In the genomic region with DNA sequence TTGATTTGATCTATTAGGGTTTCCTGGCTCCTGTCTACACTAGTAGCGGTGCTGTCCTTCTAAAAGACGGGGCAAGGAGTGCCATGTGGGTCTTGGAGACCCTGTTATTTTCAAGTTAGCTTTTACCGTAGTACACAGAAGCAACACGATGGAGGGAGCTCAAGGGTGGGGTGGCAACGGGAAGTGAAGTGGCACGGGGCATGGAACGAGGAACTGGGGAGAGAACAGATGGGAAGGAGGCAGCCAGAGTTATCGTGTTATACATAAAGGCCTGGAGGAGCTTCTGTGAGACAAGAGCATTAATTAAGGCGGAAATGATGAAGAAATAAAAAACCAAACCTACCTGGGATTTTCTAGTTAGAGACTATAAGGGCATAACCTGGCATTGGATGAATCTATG, we compare ENCODE assay signal across 22 mouse cellular contexts. TPM values are rescaled to one million over a fixed set of nuclear protein-coding genes. Genes with fewer than 3 reads are reported as not detected.
DNase-seq lines count a peak whose midpoint lies in the region; ATAC-seq lines count a peak whose summit lies in the region.
"Had no signal": no experiment of that assay in that cellular context is flagged by ENCODE, and none has a peak within 500 bp of the region (broad histone marks: within the 10 kb centered on the region; RNA-seq: fewer than 3 reads in every experiment).

No protein-coding gene starts in this region.

- H3K9ac ChIP-seq in hindbrain, embryonic 15.5 days, result no peak overlapping the region
- H3K9ac ChIP-seq in hindbrain, embryonic 13.5 days, result no peak overlapping the region
- H3K9ac ChIP-seq: forebrain, embryonic 13.5 days; limb, embryonic 15.5 days; liver, embryonic 14.5 days; lung, embryonic 14.5 days; midbrain, embryonic 15.5 days; neural tube, embryonic 12.5 days had no signal

- peak overlapping the region; percentile 45; the same call in 1 of the 2 replicates for H3K27ac ChIP-seq in hindbrain, embryonic 15.5 days (replicated peaks)
- H3K27ac ChIP-seq in hindbrain, embryonic 13.5 days, result no peak overlapping the region
- H3K27ac ChIP-seq: forebrain, embryonic 13.5 days; heart, embryonic 10.5 days; limb, embryonic 15.5 days; liver, embryonic 14.5 days; midbrain, embryonic 15.5 days; neural tube, embryonic 12.5 days; stomach, postnatal 0 days had no signal

- WGBS in hindbrain, embryonic 15.5 days, result 72% methylated on average over 9 of the region's 9 CpGs
- WGBS in hindbrain, embryonic 13.5 days, result 86% methylated on average over 9 of the region's 9 CpGs

- peak; percentile 74 for DNase-seq in brain, adult 2 months (ENCODE audit: low read depth, low spot score)
- DNase-seq in cerebellum, postnatal 10 days, result peak; percentile 61 to 62
- DNase-seq in lung, postnatal 36 days, result no peak
- DNase-seq in testis, postnatal 14 days (ENCODE audit: low spot score), result no peak
- DNase-seq: adrenal gland, postnatal 36 days; B cell, adult 2 months; kidney, adult 18-20 months; lung, embryonic 14.5 days; right cerebral cortex, postnatal 14 days had no signal

- 0 out of 2 replicates have a peak, but pooled peaks cover 5% of the 10 kb centered on the region for H3K4me1 ChIP-seq in hindbrain, embryonic 15.5 days (replicated peaks)
- peaks cover 12% of the 10 kb centered on the region for H3K4me1 ChIP-seq in hindbrain, embryonic 13.5 days (replicated peaks)
- H3K4me1 ChIP-seq: forebrain, embryonic 13.5 days; heart, embryonic 10.5 days; midbrain, embryonic 15.5 days had no signal

- no peaks in the 10 kb centered on the region for H3K9me3 ChIP-seq in hindbrain, embryonic 15.5 days
- no peaks in the 10 kb centered on the region for H3K9me3 ChIP-seq in hindbrain, embryonic 13.5 days
- H3K9me3 ChIP-seq: forebrain, embryonic 13.5 days; G1E; heart, embryonic 10.5 days; limb, embryonic 15.5 days; midbrain, embryonic 15.5 days; neural tube, embryonic 12.5 days had no signal

- no peak overlapping the region for H3K4me2 ChIP-seq in hindbrain, embryonic 15.5 days
- no peak overlapping the region for H3K4me2 ChIP-seq in hindbrain, embryonic 13.5 days
- H3K4me2 ChIP-seq: forebrain, embryonic 13.5 days; limb, embryonic 15.5 days; lung, embryonic 14.5 days; midbrain, embryonic 15.5 days; neural tube, embryonic 12.5 days had no signal

- H3K4me3 ChIP-seq in hindbrain, embryonic 15.5 days, result no peak overlapping the region
- H3K4me3 ChIP-seq in hindbrain, embryonic 13.5 days, result no peak overlapping the region
- H3K4me3 ChIP-seq: forebrain, embryonic 13.5 days; heart, embryonic 10.5 days; limb, embryonic 15.5 days; midbrain, embryonic 15.5 days; neural tube, embryonic 12.5 days had no signal

- no peaks in the 10 kb centered on the region for H3K27me3 ChIP-seq in hindbrain, embryonic 15.5 days
- H3K27me3 ChIP-seq in hindbrain, embryonic 13.5 days, result no peaks in the 10 kb centered on the region
- H3K27me3 ChIP-seq: CH12.LX; forebrain, embryonic 13.5 days; limb, embryonic 15.5 days; midbrain, embryonic 15.5 days; neural tube, embryonic 12.5 days; Patski had no signal

- no peak for ATAC-seq in hindbrain, embryonic 15.5 days (ENCODE audit: low FRiP score, low read depth)
- ATAC-seq in hindbrain, embryonic 13.5 days (ENCODE audit: low FRiP score), result no peak
- peak; percentile 58; the same call in 1 of the 2 replicates for ATAC-seq in megakaryocyte, adult 5-6 weeks (ENCODE audit: poor library complexity, severe bottlenecking)
- ATAC-seq: forebrain, embryonic 13.5 days; midbrain, embryonic 15.5 days had no signal

- no peaks in the 10 kb centered on the region for H3K36me3 ChIP-seq in hindbrain, embryonic 15.5 days
- no peaks in the 10 kb centered on the region for H3K36me3 ChIP-seq in hindbrain, embryonic 13.5 days
- H3K36me3 ChIP-seq: G1E; heart, embryonic 10.5 days; limb, embryonic 15.5 days; midbrain, embryonic 15.5 days; neural tube, embryonic 12.5 days had no signal

RNA-seq across cellular contexts. Expression of gene Aig1, which starts 31.8 kb away (rescaled TPM):
- 94.7 and 98.5 TPM in 2 replicates for polyA plus RNA-seq in hindbrain, embryonic 15.5 days (2015; fragmentation: Nextera tagmentation; extraction: Ambion mirVana)
- 75.3 and 76.5 TPM in 2 replicates for polyA plus RNA-seq in hindbrain, embryonic 13.5 days (2015; fragmentation: Nextera tagmentation; extraction: Ambion mirVana)
- 6.0 and 7.3 TPM in 2 replicates for total RNA-seq in megakaryocyte, adult 5-6 weeks (2015)
- 3.5 and 4.7 TPM in 2 replicates for total RNA-seq in megakaryocyte, adult 5-6 weeks (2017)
- polyA plus RNA-seq: G1E had no signal

Comparison
In these comparisons a context has a peak if more than half of its experiments do, and no peak if none do; other contexts are left out.
1. DNase-seq: peak in brain, adult 2 months (single experiment) and cerebellum, postnatal 10 days (2 of 2); none in lung, postnatal 36 days (single experiment) and testis, postnatal 14 days (single experiment).